Mouse (Mus musculus) heart, embryonic 16.5 days (tissue): ENCODE measurements at regions not wholly inside any gene's neighbourhood (a gene's known extent, or its start where the extent isn't known, plus 50 kb on each side); places are given as distances from the start of the nearest gene placed in this dataset.
"Not testable (repeated sequence)": the region's sequence is repeated elsewhere in the genome, so short reads cannot be mapped to it uniquely, and the experiment has no call there.

Experiments used
- ATAC-seq: fragments of 200-750 bp; cut with Nextera tagmentation; replicated peaks from 2 replicates; pipeline ENCODE4 v1.8.0; 2017; ENCODE audit warnings: moderate number of reproducible peaks; ENCODE audit not compliant: insufficient read depth, low FRiP score; ENCODE audit errors: extremely low read depth
- H3K27ac ChIP-seq: fragments of 300-500 bp; sonication (generic); 2 replicates; pipeline ENCODE4 v1.5.1; 2014; ENCODE audit warnings: mild to moderate bottlenecking, low read length, control low read depth, moderate library complexity
- H3K27me3 ChIP-seq: fragments of 300-500 bp; sonication (generic); 2 replicates; pipeline ENCODE4 v1.6.1; 2014; ENCODE audit warnings: low read length, mixed read lengths; ENCODE audit not compliant: control insufficient read depth, insufficient read depth
- H3K36me3 ChIP-seq: fragments of 300-500 bp; sonication (generic); 2 replicates; pipeline ENCODE4 v1.6.1; 2014; ENCODE audit not compliant: control insufficient read depth, insufficient read depth
- H3K4me1 ChIP-seq: fragments of 300-500 bp; sonication (generic); 2 replicates; pipeline ENCODE4 v1.6.1; 2014; ENCODE audit warnings: low read length, mixed read lengths; ENCODE audit not compliant: control insufficient read depth, insufficient read depth
- H3K4me2 ChIP-seq: fragments of 300-500 bp; sonication (generic); 2 replicates; pipeline ENCODE4 v1.6.1; 2014; ENCODE audit warnings: low read depth, mild to moderate bottlenecking, control low read depth, low read length
- H3K4me3 ChIP-seq: fragments of 300-500 bp; sonication (generic); 2 replicates; pipeline ENCODE4 v1.5.1; 2014; ENCODE audit warnings: mild to moderate bottlenecking, control low read depth, low read length
- H3K9ac ChIP-seq: fragments of 300-500 bp; sonication (generic); 2 replicates; pipeline ENCODE4 v1.6.1; 2014; ENCODE audit warnings: low read length, control low read depth
- H3K9me3 ChIP-seq: fragments of 300-500 bp; sonication (generic); replicated peaks from 2 replicates; pipeline ENCODE4 v1.6.1; 2016; ENCODE audit warnings: low read length; ENCODE audit not compliant: control insufficient read depth
- WGBS: fragments of 180-500 bp; shearing (Covaris S2); extraction: QIAGEN DNeasy Blood & Tissue Kit; methylation state at CpG from one replicate; pipeline ENCODE4 v1.1.7; 2014; 5-methylcytosine and 5-hydroxymethylcytosine counted together

DNA sequence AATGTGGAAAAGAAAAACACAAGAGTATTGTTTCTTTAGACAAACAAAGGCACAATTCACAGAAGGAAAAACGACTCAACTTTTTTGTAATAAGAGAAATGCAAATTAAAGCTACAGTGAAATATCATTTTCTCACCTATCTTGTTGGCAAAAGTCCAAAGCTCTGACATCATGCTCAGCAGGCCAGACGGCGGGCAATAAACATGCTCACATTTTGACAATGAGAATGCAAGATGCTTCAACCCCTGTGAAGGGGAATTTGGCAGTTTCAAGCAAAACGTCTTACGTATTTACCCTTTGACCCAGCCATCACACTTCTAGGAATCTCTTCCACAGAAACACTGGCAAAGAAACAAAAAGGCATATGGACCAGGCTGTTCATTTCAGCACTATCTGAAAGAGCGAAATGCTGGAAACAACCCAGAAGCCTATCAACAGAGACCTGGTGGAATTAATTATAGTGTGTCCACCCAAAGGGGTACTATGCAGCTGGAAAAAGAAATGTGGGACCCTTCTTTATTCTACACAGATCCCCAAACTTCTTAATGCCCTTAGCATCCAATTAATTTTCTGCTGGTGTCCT lies 203.4 kb upstream of the 2610301B20Rik start:
- WGBS: 39% methylated on average over 6 of the region's 6 CpGs
- no peaks in the 10 kb centered on the region for H3K4me1 ChIP-seq
- ATAC-seq: no peak

DNA sequence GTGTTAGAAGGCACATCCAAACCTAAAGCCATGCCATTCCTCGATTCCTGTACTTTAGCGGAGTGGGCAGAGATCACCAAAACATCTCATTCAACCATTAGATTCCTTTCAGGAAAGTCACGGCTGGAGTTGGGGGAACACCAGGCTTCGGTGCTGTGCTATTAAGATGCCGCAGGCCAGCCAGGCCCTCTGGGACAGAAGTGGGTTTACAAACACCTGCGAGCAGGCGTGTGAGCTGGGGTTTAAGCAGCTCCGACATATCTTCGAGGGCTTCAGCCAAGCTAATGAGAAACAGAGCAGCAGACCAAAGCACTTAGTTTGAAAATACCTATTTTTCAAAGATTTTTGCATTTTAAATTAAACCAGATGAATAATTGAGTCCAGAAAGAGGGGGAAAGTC lies 183.2 kb upstream of the 2610301B20Rik start:
- H3K36me3 ChIP-seq: no peaks in the 10 kb centered on the region
- no peak for ATAC-seq
- 77% methylated on average over 9 of the region's 9 CpGs for WGBS
- no peaks in the 10 kb centered on the region for H3K27me3 ChIP-seq
- no peak overlapping the region for H3K9ac ChIP-seq
- H3K4me1 ChIP-seq: no peaks in the 10 kb centered on the region
- no peak overlapping the region for H3K27ac ChIP-seq
- H3K4me2 ChIP-seq: no peak overlapping the region
- H3K9me3 ChIP-seq: no peaks in the 10 kb centered on the region
- no peak overlapping the region for H3K4me3 ChIP-seq

More for the DNA sequence above, 203.4 kb upstream of the 2610301B20Rik start:
- H3K27ac ChIP-seq: no peak overlapping the region
- H3K4me3 ChIP-seq: no peak overlapping the region
- H3K4me2 ChIP-seq: no peak overlapping the region
- H3K9ac ChIP-seq: no peak overlapping the region
- no peaks in the 10 kb centered on the region for H3K27me3 ChIP-seq
- no peaks in the 10 kb centered on the region for H3K9me3 ChIP-seq
- H3K36me3 ChIP-seq: no peaks in the 10 kb centered on the region

DNA sequence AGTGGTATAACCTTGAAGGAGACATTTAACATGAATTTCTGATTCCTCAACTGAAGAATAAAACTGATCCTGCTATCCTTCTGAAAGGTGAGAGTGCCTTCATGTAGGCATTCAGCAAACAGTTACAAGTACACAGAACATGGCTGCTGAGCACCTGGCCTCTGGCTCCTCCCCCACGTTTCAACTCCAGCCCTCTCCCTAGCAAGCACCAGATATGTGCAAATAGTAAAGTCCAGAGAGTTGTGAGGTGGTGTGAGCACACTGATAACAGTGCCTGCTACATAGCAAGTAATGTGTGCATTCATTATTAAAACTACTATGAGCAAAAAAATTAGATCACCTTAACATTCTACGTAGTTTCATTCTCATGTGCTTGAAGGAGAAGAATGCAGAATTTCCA lies 181.4 kb upstream of the 2610301B20Rik start:
- H3K27me3 ChIP-seq: no peaks in the 10 kb centered on the region
- H3K36me3 ChIP-seq: no peaks in the 10 kb centered on the region
- no peak overlapping the region for H3K27ac ChIP-seq
- no peak overlapping the region for H3K4me3 ChIP-seq
- H3K9me3 ChIP-seq: no peaks in the 10 kb centered on the region
- WGBS: 78% methylated on average over 2 of the region's 2 CpGs
- no peak overlapping the region for H3K9ac ChIP-seq
- ATAC-seq: no peak
- no peak overlapping the region for H3K4me2 ChIP-seq
- H3K4me1 ChIP-seq: no peaks in the 10 kb centered on the region

DNA sequence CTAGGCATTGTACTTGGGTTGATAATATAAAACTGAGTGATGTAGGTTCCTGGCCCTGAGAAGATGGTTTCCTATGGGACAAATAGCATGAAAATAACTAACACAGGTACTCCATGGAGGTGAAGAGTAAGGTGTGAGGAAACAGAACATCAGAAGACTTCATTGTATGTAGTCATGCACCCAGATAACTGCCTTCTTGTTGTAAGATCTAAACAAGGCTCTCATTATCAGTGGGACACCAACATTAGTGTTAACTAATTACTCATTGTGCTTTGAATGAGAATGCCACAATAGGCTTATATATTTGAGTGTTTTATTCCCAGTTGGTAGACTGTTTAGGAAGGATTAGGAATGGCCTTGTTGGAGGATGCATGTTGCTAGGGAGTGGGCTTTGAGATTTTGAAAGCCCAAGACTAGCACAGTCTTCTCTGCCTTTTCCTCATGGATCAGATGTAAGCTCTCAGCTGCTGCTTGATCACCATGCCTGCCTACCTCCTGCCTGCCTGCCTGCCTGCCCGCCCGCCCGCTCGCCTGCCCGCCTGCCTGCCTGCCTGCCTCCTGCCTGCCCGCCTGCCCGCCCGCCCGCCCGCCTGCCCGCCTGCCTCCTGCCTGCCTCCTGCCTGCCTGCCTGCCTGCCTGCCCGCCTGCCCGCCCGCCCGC lies 180.7 kb upstream of the 2610301B20Rik start:
- 22% methylated on average over 8 of the region's 15 CpGs for WGBS
- Histone ChIP-seq H3K9me3 (no peaks in the 10 kb centered on the region), H3K4me1 (peaks cover 3% of the 10 kb centered on the region; the same call in 1 of the 2 replicates), H3K36me3 (no peaks in the 10 kb centered on the region), H3K4me2 (peak overlapping the region; percentile 47), H3K27me3 (no peaks in the 10 kb centered on the region), H3K4me3 (peak overlapping the region; percentile 36), H3K27ac (no peak overlapping the region), H3K9ac (0 out of 2 replicates have a peak overlapping the region, but pooled peaks have one; percentile 20)
- no peak for ATAC-seq

DNA sequence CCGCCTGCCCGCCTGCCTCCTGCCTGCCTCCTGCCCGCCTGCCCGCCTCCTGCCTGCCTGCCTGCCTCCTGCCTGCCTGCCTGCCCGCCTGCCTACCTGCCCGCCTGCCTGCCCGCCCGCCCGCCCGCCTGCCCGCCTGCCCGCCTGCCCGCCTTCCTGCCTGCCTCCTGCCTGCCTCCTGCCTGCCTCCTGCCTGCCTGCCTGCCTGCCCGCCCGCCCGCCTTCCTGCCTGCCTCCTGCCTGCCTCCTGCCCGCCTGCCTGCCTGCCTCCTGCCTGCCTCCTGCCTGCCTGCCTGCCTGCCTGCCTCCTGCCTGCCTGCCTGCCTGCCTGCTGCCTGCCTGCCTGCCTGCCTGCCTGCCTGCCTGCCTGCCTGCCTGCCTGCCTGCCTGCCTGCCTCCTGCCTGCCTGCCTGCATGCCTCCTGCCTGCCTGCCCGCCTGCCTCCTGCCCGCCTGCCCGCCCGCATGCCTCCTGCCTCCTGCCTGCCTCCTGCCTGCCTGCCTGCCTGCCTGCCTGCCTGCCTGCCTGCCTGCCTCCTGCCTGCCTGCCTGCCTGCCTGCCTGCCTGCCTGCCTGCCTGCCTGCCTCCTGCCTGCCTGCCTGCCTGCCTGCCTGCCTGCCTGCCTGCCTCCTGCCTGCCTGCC lies 180.1 kb upstream of the 2610301B20Rik start:
- H3K9ac ChIP-seq, H3K27ac ChIP-seq, H3K27me3 ChIP-seq, H3K4me1 ChIP-seq, ATAC-seq, H3K36me3 ChIP-seq, H3K9me3 ChIP-seq: not testable (repeated sequence)
- Histone ChIP-seq H3K4me2 (peak overlapping the region; percentile 47), H3K4me3 (peak overlapping the region; percentile 36; the same call in 1 of the 2 replicates)
- 40% methylated on average over 10 of the region's 21 CpGs for WGBS

DNA sequence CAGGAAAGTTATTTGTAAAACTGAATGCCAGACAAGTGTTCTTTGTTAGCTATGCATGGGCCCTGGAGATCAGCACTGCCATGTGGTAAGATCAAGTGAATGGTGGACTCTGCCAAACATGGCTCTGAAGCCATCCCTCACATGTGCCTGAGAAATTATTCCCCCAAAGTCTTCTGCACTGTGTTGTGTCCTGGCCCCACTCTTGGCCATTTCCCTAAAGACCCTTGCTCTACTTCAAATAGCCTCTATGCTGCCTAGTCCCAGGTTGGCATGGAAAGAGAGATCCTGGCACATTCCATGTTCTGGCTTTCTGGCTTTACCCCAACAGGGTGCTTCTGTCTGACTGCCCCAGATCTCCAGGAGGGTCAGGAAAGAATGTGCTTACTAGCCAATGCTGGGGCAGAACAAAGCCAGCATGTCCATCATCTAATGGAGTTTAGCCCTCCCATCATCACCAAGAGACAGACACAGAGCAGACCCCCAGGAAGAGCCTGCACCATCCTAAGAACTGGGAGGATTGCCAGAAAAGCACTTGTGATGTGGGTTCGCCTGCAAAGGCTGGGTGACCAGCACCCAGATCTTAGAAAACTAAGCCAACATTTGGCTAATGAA lies 177.0 kb upstream of the 2610301B20Rik start:
- peak; percentile 39; the same call in 1 of the 2 replicates for ATAC-seq
- Histone ChIP-seq H3K27ac (peak overlapping the region; percentile 23; the same call in 1 of the 2 replicates), H3K36me3 (no peaks in the 10 kb centered on the region), H3K4me3 (no peak overlapping the region), H3K9ac (no peak overlapping the region), H3K9me3 (no peaks in the 10 kb centered on the region), H3K4me1 (peaks cover 7% of the 10 kb centered on the region), H3K4me2 (no peak overlapping the region), H3K27me3 (no peaks in the 10 kb centered on the region)
- WGBS: 56% methylated on average over 1 of the region's 1 CpGs

DNA sequence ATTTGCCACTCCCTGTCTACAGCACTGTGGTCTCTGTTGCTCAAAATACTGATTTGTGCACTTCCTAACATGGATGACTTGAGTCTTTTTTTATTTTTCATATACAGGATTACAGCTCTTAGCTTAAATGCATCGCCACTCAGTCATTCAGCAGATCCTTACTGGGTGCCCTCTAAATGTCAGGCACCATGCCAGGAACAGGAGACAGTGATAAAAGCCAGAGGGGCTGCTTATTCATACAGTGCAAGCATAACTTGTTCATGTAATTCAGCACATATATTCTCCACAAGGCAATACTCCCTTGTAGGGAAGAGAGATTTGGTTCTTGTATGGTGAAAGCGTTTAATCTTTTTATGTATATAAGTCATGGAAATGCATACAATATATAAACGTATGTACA lies 175.7 kb upstream of the 2610301B20Rik start:
- Histone ChIP-seq H3K27ac (peak overlapping the region; percentile 69), H3K4me1 (peaks cover 13% of the 10 kb centered on the region), H3K36me3 (no peaks in the 10 kb centered on the region), H3K9ac (no peak overlapping the region), H3K4me3 (no peak overlapping the region), H3K4me2 (no peak overlapping the region), H3K27me3 (no peaks in the 10 kb centered on the region), H3K9me3 (no peaks in the 10 kb centered on the region)
- WGBS: 54% methylated on average over 3 of the region's 3 CpGs
- peak; percentile 81 for ATAC-seq

DNA sequence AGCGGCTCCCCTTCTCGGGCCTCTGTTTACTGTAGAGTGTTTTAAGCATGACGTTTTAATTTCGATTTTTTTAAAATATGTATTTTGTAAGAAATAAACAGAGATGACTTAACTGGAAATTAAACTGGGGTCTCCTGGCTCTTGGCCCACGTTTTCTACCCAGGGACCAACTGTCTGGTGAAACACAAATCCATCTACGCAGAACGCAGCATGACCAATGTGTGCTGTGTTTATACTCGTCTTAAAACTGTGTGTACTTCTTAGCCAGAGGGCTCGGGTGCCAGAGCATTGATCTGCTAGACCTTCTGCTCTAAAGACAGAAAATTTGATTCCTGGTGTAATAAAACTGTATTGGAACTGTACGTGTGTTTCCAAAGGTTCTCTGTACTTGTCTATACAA lies 172.8 kb upstream of the 2610301B20Rik start:
- Histone ChIP-seq H3K9me3 (no peaks in the 10 kb centered on the region), H3K4me1 (peaks cover 14% of the 10 kb centered on the region), H3K36me3 (no peaks in the 10 kb centered on the region), H3K4me2 (no peak overlapping the region), H3K4me3 (no peak overlapping the region), H3K27me3 (no peaks in the 10 kb centered on the region), H3K9ac (no peak overlapping the region), H3K27ac (no peak overlapping the region)
- WGBS: 82% methylated on average over 10 of the region's 10 CpGs
- no peak for ATAC-seq

DNA sequence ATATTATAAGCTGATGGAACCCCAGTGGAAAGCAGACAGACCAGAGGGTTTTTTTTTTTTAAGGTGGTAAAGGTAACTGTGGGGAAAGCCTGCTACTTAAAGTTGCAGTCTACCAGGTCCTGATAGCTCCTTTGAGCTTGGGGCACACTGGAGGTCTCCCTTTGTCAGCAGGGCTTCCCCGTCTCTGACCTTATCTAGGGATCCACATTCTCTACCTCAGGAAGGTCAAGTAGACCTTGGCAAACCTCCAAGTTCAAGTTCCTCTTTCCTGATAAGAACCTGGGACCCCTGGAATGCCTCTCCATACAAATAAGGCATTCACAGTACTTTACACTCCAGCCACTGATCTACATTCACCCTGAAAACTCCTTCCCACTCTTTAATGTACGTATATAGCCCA lies 171.1 kb upstream of the 2610301B20Rik start:
- Histone ChIP-seq H3K4me2 (no peak overlapping the region), H3K9ac (no peak overlapping the region), H3K36me3 (no peaks in the 10 kb centered on the region), H3K27ac (no peak overlapping the region), H3K27me3 (no peaks in the 10 kb centered on the region), H3K4me1 (peaks cover 23% of the 10 kb centered on the region), H3K9me3 (no peaks in the 10 kb centered on the region), H3K4me3 (no peak overlapping the region)
- 21% methylated on average over 2 of the region's 2 CpGs for WGBS
- peak; percentile 64; the same call in 1 of the 2 replicates for ATAC-seq
